Mouse (Mus musculus) CD4-positive, CD25-positive, alpha-beta regulatory T cell, adult 2 months (primary cell): ENCODE measurements around the gene Psors1c2.
"Not testable (repeated sequence)": the region's sequence is repeated elsewhere in the genome, so short reads cannot be mapped to it uniquely, and the experiment has no call there.

Experiments
- DNase-seq: peaks from one replicate; pipeline ENCODE4 v3.0.0-alpha.2; 2012; ENCODE audit warnings: low read depth, low spot score

Psors1c2 gene

DNA sequence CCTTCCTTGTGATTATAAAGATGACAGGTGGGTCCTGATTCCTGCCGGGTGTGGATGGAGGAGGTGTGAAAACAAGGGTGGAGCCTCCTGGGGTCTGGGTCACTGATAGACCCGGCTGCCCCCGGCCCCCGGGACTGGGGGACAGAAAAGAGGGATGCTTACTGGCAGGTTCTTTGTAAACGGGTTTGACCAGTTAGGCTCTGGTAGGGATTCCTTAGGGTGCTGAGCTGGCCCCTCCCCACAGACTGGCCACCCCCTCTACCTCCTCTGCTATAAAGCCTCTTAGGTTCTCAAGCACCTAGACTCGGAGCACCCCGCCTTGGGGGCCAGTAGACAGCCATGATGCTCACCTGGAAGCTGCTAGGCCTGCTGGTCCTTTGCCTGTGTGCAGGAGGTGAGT is at the start of gene Psors1c2:
Psors1c2 (plus strand) TSS at position 301 of the 400 bp plus-strand sequence.
- no peak for DNase-seq

DNA sequence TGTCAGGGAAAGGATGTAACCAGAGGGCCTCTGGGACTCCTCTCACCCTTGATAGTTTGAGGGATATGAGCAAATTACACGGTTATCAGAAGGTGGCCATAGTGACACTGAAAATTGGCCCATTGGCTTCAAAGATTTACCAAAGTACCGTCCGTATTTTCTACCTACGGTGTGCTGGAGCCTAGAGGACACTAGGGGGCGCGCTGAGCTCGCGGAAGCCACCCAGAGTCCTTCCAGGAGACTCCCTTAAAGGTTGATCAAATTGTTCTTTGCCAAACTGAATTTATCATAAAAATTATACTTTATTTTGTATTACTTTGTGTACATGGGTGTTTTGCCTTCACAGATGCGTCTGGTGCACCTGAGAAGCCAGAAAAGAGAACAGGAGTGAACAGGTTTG is 48.9 kb upstream of the Psors1c2 start:
- peak; percentile 85 for DNase-seq

DNA sequence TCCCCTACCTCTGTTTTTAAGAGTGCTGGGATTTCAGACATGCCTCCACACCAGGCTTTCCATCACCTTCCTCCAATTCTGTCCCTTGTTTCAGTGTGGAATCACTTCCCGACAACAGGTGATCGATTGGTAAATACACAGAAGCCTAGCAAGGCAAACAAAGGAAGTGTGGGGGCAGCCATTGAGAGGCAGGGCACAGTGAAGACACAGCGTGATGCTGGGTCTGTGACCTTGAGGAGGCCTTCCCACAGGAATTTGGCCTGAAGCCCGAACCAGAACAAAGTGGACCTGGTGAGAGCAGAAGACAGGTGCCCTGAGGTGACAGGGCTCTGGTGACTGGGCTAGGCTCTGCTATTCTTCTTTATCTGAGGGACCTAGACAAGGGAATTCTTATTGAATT is 47.3 kb upstream of the Psors1c2 start:
- no peak for DNase-seq

DNA sequence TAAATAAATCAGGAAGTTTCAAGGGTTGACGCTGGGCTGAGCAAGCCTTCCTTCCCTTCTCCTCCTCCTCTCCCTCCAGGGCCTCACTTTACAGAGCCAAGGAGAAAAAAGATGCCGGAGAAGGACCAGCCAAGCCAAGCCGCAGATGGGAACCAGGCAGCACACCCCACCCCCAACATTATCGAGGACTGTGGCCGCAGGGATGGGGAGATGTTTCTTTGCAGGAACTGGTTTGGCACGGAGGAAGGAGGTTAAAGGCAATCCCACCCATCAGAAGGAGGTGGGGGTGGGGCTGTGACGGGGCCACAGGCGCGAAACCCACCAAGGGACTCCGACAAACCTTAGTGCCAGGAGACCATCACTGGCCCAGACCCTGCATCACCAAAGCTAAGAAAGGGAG is 46.3 kb upstream of the Psors1c2 start:
- DNase-seq = no peak

- no peak for DNase-seq
Observed at GRCm38 (mm10) chr17:35488041-35488440, 45.0 kb upstream of the Psors1c2 start.

DNA sequence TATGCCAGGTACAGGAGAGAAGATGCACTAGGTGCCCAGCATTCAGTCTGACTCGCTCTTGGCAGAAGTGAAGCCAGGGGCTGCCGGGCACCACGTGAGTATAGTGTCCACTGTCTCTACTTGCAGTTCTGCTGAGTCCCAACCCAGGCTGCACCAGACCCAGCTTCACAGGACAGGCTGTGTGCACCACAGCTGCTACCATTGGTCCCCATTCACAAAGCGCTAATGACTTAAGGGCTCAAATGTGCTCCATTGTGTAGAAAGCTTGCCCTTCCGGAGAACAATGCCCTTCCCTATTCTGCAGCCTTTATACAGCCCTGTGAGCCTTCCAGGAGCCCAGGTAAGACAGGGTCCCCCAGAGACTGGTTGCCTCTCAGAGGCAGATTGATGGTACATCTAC is 42.7 kb upstream of the Psors1c2 start:
- no peak for DNase-seq

- no peak for DNase-seq
Observed at GRCm38 (mm10) chr17:35497124-35497523, 35.9 kb upstream of the Psors1c2 start.

DNA sequence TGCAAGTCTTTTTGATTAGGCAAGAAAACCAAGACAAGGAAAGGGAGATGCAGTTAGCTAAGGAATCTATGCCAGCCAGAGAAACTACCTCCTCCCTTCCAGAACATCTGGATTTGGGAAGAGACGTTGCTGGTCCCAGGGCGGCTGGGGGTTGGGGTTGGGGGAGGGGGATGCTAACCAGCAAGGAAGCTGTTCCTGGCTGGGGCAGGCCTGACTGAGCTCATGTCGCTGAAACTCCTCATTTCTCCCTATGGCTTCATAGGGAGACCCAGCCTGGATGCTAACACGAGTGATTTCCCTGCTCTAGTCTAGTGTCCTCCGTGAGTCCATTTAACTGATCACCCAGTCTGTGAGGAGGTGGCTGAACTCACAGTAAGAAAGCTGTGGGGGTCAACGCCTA is 30.8 kb upstream of the Psors1c2 start:
- no peak for DNase-seq

DNA sequence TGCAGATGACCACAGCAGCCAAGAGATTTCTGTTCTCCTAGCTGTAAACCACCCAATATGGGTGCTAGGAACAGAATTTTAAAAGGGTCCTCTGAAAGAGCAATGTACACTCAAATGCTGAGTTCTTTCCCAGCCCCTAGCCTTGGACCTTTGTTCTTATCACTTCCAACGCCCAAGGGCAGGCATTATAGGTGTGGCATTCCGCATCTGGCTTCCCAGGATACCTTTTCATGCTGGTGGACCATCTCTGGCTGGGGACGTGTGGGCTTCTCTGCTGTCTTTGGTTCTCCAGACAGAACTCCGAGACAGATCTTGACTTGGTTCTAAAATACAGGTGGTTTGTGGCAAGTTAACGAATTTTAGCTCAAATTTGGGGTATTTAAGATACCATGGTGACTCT is 30.2 kb upstream of the Psors1c2 start:
- no peak for DNase-seq

DNA sequence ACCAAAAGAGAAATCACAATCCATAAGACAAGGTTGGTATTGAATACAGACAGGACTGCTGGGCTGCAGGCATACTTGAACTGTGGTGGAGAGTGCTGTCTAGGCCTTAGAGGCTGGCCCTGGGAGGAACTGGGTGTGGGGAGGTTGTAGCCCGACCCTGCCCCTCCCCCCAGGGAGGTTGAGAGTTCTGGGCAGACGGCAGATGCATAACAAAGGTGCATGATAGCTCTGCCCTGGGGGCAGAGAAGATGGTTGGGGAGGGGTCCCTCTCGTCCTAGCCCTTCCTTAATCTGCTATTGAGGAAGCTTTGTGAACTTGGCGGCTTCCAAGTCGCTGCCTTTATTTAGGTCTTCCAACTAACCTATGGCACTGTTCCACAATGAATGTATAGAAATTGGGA is 29.2 kb upstream of the Psors1c2 start:
- DNase-seq = no peak

DNA sequence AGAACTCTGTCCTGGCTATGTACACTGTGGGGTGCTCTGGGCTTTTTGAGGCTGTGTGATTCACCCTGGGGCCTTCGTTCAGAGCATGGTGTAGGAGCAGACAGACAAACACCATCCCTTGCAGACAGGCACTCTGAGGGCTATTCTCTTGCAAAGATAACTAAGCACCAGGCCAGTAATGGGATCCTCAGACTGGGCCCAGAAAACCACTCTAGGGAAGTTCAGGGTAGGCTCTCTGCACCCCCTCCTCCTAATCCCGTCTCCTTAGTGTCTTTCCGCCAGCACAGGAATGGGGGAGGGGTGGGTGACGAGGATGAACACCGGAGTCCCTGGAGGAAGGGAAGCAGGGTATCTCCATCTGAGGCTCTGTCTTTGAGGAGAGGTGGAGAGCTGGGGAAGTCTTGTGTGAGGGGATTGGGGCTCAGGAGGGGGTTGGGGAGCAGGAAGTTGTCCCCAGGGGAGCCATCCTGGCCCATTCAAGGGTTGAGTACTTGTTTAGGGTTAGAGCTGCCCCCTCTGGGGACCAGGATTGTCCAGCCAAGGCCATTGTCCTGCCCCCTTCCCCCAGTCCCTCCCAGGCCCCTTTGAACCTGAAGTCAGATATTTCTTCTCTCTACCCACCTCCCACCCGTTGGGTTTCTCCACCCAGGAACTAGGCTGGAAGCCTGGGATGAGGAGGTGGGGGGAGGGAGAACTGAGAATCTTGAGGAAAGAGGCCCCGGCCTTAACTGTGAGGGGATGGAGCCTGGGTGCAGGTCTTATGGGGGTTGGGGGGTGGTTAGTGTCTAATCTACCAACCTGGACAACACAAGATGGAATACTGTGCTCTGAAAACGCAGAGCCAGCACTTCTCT is 28.1 kb upstream of the Psors1c2 start:
- DNase-seq = no peak

DNA sequence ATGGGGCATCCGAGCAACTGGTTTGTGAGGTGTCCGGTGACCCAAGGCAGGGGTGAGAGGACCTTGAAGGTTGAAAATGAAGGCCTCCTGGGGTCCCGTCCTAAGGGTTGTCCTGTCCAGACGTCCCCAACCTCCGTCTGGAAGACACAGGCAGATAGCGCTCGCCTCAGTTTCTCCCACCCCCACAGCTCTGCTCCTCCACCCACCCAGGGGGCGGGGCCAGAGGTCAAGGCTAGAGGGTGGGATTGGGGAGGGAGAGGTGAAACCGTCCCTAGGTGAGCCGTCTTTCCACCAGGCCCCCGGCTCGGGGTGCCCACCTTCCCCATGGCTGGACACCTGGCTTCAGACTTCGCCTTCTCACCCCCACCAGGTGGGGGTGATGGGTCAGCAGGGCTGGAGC is 27.2 kb upstream of the Psors1c2 start, which contains the start of gene Pou5f1:
Pou5f1 (plus strand) TSS at position 243 of the 400 bp plus-strand sequence.
- DNase-seq = no peak

DNA sequence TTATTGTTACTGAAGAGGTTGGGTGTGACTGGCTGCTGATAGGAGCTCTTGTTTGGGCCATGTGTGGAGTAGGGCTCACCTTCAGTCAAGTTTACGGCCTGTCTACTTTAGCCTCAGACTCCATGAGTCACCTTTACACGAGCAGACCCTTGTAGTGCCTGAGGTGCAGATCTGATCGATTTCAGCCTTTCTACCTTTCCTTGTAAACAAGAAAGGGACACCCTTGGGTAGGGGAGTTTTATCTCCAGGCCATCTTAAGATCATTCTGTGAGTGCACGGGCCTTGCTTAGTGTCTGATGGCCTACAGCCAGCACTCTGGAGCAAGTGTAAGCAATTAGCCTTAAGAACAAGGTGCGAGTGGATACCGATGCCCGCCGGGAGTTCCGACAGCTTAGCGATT is 26.1 kb upstream of the Psors1c2 start:
- DNase-seq = no peak

DNA sequence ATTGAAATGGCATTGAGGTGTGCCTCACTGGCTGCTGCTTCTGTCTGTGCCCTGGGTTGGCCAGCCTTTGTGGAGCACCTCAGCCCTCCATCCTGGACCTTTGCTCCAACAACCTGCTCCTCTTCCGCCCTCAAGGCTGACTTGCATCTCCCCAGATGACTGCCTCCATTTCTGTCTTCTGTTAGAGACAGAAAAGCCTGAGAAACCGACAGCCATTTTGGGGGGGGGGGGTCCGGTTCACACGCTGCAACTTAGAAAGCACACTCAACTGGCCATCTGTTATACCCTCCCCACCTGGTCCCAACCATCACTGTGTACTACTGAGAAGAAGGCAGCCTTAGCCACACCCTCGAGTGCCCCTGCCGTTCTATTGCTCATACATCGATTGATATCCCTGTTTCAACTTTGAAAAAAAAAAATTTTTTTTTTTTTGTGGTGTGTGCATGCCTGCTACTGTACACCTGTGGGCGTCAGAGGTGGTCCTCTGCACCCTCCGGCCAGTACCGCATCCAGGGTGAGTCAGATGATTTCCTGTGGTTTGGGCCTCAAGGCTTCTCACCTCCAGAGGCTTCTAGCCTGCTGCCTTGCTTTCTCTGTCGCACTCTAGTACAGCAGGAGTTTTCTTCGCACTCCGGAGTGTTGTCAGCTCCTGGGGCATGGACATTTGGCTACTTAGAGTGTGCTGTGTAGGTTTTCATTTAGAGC is 25.3 kb upstream of the Psors1c2 start:
- DNase-seq = no peak

DNA sequence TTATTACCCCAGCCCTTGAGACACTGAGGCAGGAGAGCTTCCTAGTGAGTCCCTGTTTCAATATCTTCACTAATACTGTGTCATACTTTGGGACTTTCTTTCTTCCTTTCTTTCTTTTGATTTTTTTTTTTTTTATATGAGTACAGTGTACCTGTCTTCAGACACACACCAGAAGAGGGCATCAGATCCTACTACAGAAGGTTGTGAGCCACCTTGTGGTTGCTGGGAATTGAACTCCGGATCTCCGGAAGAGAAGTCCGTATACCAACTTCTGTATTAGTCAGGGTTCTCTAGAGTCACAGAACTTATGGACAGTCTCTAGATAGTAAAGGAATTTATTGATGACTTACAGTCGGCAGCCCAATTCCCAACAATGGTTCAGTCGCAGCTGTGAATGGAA is 24.7 kb upstream of the Psors1c2 start:
- DNase-seq = not testable (repeated sequence)

DNA sequence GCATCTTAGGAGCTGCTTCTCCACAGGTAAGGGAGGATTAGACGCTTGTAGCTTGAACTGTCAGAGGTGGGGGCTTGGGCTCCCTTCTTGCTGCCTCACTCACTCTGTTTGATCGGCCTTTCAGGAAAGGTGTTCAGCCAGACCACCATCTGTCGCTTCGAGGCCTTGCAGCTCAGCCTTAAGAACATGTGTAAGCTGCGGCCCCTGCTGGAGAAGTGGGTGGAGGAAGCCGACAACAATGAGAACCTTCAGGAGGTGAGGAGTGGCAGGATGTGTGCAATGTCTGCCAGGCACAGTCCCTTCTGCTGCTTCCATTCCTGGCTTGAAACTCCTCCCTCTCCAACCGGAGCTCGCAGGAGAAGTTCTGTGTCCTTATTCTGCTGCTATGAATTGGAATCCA is 23.7 kb upstream of the Psors1c2 start:
- DNase-seq = peak; percentile 76

- peak; percentile 48 for DNase-seq
Observed at GRCm38 (mm10) chr17:35512916-35513626, 19.9 kb upstream of the Psors1c2 start.

GRCm38 (mm10) chr17:35513886-35514285 is 19.1 kb upstream of the Psors1c2 start:
- peak; percentile 82 for DNase-seq

GRCm38 (mm10) chr17:35514756-35515155 is 18.2 kb upstream of the Psors1c2 start:
- no peak for DNase-seq

DNA sequence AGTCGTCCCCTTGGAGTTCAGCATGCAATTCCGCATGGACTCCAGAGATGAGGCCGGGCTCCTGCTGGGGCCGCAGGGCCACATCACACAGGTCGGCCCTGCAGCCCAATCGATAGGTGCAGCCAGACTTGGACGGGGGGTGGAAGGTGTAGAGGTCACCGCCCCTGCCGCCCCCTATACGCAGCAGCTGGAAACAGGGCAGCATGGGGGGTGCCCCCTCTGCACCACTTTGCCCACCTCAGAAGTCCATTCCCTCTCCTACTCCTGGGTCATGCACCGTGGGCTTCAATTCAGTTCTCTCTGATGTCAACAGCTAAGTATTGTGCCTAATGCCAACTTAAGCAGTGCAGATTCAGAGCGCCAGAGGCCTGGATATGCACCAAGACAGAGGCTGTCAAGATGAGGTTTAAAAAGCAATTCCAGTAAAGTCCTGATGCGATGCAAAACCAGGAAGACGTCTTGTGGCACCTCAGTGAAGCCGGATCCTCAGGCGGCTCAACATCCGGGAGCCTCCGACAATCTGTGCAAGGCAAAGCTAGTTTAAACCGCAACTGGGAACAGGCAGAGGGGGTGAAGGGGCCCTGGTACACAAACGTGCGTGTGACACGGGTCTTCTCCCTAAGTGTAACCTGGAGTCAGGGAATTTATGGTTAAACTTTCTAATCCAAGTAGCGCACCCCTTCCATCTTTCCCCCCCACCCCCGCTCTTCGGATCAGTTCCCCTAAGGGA is 16.9 kb upstream of the Psors1c2 start:
- peak; percentile 57 for DNase-seq

GRCm38 (mm10) chr17:35516652-35517500 is 16.1 kb upstream of the Psors1c2 start, which contains the start of the genes Tcf19 and Cchcr1:
TSS of gene Tcf19 (minus strand) at chr17:35516824.
TSS of gene Cchcr1 (plus strand) at chr17:35517100.
- peak; percentile 95 for DNase-seq
